Mouse (Mus musculus): ENCODE measurements at regions not wholly inside any gene's neighbourhood (a gene's known extent, or its start where the extent isn't known, plus 50 kb on each side); places are given as distances from the start of the nearest gene placed in this dataset.
A peak's percentile ranks its signal among the peaks of the same experiment; 100 is the strongest.

DNA sequence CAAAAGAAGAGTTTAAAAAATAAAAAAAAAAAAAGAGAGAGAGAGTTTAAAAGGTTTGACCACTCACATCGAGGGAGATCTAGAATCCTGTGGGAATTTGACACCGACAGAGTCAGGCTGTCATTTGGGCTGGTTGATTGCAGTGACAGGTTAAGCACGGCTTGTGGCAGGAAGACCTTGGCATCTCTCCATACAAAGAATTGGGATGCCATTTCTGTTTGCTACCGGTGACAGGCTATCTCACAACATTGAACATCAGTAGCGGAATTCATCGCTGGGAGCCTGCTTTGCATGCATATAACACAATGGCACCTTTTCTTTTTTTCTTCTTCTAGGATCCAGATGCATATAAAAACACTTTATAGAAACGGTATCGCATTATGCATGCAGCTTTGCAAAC is 53.7 kb upstream of the Gm26657 start:
- DNase-seq (ENCODE audit: low read depth, low spot score), result no peak

DNA sequence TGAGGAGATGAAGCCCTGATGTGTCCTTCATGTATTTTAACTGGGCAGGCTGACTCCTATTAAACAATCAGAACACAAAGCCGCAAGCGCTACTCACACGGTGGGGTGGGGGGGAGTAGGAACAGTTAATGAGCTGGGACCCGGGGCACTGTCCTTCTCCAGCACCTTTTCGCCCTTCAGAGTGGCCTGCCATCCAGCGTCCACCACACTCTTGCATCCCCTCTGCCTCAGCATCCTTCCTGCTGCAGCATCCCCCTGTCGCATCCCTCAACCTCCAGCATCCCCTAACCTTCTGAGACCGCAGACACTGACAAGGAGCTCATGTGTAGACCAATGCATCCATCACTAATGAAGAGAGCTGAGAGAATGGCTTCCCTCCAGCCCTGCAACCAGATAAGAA is 54.2 kb upstream of the Gm26657 start:
- no peak for DNase-seq (ENCODE audit: low read depth, low spot score)

DNA sequence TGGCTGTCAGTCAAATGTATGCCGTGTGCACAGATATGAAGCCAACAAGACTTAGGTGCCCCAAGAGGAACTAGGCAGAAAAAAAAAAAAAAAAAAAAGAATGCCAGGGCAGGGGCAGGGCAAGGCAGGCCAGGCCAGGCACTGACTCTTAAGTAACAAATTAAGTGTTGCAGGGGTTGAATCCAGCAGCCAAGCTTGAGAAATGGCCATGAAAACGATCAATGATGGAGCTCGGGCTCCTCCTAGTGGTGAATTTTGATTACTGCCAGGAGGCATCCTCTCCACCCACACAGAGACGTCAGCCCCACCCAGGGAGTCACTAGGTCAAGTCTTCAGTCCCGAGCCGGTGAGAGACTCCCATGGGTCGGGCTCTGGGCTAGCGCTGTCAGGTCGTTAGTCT is 54.7 kb upstream of the Gm26657 start:
- DNase-seq (ENCODE audit: low read depth, low spot score), result peak; percentile 65

DNA sequence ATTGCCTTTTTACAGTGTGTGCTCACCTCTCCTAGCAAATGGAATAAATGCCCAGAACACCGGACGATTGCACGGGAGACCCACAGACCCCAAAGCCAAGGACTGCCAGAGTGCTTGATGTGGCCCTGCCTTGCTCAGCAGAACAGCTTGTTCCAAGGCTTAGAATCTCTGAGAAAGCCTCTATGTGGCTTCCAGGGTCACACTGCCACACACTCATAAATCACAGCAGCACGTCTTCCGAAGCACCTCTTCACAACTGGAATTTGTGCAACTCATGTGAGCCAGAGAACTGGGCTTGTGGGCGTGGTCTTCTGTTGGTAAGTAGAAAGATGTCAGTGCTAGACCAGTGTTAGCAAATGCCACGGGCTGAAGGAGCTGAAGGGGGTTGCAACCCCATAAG is 55.8 kb upstream of the Gm26657 start:
- no peak for DNase-seq (ENCODE audit: low read depth, low spot score)

DNA sequence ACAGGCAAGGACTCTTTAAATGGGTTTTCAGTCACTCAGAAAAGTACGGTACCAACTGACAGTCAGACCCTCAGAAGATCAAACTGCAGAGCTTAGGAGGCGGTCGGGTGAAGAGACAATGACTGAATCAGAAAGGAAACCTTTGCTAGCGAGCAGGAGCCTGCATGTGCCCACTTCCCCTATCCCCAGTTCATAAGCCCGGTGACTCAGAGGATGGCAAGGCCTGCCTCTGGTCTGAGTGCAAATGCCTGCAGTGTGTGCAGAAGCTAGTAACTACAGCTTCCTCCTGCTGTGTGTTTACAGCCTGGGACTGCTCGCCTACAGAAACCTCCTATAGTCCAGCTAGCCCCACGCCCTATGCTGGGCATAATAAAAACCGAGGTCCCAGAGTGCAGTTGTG is 58.7 kb upstream of the Gm26657 start:
- DNase-seq (ENCODE audit: low read depth, low spot score), result no peak

DNA sequence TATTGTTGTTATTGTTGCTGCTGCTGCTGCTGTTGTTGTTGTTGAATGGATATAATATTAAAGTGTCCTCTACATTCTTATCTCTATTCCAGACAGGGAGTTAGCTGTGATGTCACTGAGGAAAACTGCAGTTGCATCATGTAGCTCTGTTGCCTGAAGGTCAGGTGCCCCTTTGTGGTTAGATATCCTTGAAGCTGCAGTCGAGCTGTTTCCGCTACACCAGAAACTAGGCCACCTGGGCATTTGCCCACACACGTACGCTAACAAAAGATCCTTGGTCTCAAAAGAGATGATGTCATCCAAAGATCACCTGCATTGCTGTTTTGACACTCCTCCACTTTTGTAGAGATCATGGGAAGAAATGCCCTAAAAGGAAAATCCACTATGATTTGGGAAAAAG is 66.0 kb upstream of the Gm26657 start:
- no peak for DNase-seq (ENCODE audit: low read depth, low spot score)

DNA sequence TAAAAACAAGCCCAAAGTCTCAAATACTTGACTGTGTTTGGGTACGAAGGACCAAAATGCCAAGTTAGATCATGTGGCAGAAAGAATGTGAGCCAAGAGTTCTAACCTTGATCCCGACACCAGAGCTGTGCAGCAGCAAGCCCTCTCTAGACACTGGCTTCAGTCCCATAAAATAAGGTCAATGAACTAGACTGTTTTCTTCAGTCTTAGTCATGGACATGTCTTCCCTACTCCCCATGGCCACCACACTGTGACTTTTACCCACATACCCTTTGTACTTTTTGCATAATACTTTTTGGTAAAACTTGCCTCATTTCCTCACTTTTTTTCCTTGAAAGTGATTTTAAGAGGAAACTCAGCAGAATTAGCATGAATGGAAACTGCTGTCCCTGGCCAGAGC is 74.9 kb upstream of the Gm26657 start:
- no peak for DNase-seq (ENCODE audit: low read depth, low spot score)

DNA sequence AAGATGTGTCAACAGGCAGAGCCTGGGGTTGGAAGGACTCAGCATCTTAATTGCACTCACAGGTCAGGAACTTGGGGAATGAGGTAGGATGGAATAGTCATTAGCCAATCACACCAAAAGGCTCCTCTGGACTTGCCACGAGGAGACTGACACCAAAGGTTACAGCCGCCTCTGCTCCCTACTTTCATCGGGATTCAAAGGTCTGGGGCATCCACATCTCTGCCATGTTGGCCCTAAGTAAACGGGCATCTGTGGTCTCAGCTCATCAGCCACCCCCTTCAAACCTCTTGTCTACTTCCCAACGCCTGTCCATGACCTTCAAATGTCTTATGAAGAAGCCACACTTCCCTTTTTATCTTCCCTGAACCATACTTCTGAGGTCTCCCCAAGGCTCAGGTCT is 78.1 kb upstream of the Gm26657 start:
- DNase-seq (ENCODE audit: low read depth, low spot score), result no peak

DNA sequence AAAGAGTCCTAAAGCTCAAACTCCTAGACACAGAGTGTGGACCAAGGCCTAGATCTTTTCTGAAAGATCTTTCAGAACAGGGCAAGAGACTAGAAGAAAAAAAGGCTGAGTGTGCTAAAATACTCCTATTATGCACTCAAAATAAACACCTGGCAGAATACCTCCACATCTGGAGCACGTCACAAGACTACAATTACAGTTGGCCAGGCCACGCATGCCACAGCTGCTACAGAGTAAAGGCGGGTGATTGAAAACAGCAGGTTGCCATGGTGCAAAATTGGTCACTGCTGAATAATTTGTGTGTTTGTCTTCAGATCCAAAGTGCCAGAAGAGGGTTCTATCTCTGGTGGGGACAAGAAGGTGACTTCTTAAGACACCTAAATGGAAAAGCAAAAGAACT is 82.8 kb upstream of the Gm26657 start:
- no peak for DNase-seq (ENCODE audit: low read depth, low spot score)

DNA sequence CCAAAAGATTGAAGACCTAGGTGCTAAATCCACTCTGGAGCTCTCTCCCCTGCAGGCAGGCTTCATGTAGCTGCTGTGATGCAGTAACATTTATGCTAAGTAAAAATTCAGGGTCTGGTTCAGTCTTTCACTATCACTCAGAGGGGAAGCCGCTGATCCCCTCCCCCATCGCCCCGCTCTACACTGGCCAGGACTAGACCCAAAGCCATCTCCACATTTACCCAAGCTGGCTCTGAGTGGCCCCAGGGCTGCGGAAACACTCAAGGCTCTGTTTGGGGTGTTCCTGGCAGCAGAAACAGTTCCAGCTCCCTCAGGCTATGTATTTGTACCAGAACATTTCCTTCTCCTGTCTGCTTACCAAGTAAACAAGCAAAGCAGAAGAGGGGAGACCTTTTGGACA is 85.5 kb upstream of the Gm26657 start:
- no peak for DNase-seq (ENCODE audit: low read depth, low spot score)

DNA sequence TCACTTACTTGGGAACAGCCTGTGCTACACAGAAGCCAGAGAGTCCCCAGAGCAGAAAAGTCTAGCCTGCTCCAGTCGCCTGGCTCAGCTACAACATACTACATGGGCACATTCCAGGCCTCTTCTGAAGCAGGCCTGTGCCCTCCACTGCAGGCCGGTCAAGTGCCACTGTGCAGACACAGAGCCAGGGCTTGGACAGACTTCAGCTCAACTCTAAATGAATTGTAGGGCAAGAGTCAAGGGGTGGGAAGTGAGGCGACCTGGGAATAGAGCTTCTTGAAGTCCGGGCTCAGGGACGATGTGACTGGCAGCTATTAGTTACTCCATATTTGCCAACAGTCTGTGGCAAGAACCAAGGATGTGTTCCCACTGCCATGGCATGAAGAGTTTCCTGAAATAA is 87.1 kb upstream of the Gm26657 start:
- DNase-seq (ENCODE audit: low read depth, low spot score), result no peak

DNA sequence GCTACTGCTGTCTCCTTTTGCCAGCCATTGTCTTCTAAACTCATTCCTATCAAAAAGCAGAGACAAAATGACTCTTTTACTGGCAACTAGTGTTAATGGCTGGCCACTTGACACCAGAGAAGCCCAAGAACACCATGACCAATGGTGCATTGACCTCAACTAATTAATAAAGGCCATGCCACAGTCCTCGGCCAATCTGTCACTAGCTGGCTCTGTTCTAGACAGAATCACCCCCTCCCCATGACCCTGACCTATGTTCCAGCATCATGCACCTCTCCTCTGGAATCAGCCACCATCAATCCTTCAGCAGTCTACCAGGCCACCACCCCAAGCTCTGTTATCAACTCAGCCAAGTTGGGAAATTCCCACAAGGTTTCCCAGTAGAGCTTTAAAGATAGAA is 90.1 kb upstream of the Gm26657 start:
- DNase-seq (ENCODE audit: low read depth, low spot score), result no peak

DNA sequence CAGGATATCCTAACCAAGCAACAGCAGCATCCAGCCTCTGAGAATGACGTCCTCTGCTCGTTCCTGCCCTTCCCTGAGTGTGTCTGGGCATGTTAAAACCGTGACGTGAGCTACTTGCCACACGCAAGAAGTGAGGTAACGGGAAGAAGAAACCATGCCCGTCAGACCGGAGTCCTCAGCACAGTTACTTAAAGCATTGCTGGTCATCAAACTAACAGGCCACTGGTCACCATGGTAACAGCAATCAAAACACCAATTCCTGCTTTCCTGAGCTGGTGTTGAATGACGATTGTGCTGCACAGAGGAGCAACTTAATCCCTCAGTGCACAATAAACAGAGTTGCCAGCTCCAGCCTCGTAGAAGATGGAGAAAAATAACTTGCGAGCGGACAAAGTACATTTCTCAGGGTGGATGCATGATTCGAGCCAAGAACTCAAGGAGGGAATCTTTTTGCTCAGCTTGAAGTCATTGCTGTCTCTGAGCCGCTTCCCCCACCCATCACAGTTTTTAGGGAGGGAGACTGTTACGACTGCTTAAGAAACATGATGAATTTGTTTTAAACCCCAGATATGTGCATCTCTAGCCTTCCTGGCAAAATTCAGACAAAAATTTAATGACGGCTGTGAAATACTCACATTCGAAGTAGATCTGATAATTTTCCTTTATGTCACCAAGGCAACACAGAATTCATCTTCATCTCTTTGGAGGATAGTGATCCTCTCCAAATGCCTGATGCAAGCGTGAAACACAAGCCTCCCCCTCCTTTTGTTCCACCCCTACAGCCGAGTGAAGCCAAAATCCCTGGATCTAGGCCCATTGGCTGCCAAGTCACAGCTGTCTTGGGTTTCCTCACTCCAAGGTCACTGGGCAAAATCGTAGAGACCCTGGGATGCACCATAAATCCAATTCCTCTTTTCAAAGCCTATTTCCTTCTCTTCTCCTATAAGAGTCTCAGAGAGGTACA is 95.6 kb upstream of the Gm26657 start:
- no peak for DNase-seq (ENCODE audit: low read depth, low spot score)

DNA sequence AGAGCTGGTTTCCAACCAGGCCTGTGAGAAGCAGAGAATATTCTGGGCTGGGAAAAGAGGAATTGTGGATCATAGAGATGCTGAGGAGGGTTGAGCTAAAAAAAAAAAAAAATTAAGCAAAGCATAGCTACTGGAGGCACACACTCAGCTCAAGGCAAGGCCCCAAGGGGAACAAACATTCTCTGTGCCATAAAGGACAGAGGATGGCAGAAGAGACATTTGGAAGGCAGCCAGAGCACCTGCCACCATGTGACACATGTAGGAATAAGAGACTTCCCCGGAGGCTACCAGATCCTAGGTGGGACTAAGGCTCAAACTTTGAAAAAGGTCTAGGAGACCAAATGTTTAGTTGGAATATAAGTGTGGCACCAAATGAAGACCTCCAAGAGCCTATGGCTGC is 96.4 kb upstream of the Gm26657 start:
- no peak for DNase-seq (ENCODE audit: low read depth, low spot score)

DNA sequence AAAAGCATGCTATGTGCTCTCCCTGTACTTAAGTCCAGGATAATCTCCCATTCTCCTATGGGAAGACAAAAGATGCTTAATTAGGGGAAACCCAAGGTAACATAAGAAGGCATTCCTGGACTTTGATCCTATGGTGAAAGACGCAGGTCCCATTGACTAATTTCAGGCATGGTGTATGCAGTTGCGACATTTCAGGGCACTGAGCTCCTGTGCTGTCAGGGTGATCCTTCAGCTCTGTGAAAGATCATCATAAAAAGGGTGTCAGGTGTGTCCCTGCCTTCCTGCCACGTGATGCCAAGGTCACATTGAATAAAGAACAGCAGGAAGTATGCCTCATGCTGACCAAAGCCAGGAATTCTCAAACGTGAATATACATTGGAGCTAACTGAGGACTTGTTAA is 100.2 kb upstream of the Gm26657 start:
- DNase-seq (ENCODE audit: low read depth, low spot score), result no peak

DNA sequence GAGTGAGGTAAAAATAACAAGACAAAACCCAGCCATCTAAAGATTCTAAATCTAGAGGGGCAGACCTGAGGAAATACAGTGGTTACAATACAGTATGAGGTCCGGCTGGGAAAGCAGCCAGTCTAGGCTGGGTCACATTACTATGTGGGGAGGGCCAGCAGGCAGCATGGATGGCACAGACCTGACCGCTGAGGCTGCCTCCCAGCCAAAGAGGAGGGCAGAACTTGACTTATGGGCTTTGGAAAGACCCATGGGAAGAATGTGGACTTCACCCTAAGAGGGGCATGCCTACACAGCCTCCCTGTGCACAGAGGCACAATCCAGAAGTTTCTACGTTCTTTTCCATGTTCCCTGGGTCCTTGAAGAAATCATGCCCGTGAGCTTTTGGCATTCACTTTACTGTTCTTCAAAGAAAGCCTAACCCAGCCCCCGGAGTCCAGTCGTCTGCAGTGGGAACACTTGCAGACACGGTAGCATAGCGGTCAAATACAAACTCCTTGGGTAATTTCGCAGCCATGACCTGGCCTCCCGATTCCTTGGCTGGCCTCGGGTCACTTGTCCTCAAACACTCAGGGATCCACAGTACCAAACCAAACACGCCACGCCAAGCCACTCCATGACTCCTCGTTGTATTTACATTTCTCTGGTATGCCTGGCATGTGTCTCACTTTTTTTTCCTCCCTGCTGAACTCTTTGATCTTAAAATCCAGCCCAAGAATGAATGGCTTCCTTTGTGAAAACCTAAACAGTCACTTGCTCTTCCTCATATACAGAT is 101.0 kb upstream of the Gm26657 start:
- DNase-seq (ENCODE audit: low read depth, low spot score), result no peak

DNA sequence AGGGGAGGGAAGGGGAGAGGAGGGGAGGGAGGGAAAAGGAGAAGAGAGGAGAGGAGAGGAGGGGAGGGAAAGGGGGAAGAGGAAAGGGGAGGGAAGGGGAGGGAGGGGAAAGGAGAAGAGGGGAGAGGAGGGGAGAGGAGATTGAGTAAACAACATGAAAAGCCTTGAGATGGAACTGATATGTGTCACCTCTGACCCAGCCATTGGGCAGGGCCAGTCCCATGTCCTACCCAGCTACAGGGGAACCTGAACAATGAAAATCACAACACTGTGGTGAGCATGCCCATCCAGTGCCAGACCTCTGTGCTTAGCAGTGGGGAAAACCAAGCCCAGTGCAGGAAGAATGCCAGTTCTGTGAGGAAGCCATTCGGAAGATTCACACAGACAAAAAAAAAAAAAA is 103.6 kb upstream of the Gm26657 start:
- no peak for DNase-seq (ENCODE audit: low read depth, low spot score)

DNA sequence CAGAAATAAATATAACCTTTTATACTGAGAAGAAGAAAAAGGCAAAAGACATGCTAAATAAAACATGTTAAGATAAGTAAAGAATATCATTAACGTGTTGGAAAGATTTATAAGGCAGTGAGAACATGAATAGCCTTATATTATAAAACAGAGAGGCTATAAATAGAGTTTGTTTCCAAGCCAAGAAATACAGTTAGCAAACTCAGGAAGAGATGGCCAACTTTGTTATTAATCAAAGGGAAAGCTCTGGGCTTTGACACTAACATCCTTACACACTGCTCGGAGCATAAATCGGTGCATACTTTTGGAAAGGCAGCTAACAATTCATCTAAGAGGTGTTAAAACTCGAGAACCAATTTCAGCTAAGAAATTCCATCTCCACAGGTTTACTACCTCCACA is 106.3 kb upstream of the Gm26657 start:
- DNase-seq (ENCODE audit: low read depth, low spot score), result no peak

DNA sequence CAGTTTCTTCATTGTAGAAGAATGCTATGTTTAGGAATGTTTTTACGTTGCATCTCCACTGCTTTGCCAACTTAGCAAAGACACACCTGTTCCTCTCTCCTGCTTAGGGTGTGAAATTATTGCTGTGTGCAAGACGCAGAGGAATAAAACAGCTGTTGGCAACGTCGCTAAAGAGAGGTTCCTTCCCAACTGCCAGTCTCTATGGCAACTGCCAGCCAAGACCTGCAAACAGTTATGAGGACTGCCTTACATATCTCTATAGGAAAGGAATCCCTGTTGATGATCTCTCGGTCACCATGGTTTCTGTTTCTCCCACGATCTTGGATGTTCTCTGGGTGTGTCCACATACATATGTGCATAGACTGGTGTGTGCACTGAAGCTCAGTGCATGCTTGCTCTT is 109.6 kb upstream of the Gm26657 start:
- DNase-seq (ENCODE audit: low read depth, low spot score), result no peak

DNA sequence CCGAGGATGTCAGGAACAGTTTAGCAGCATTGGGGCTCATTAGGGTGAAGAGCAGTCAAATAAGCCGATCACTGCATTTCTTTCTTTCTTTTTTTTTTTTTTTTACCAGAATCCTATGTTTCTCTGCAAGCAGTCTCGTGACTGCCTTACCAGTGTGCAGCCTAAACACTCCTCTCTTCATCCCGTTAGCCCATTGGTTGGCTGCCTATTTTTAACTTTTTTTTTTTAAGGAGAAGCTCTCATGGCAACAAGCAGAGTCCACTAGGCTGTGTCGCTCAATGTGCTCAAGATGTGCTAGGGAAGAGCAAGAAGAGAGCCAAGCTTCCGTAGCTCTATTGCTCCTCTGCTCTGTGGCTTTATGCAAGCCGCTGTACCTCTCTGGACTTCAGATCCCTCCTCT is 112.7 kb upstream of the Gm26657 start:
- DNase-seq (ENCODE audit: low read depth, low spot score), result no peak

DNA sequence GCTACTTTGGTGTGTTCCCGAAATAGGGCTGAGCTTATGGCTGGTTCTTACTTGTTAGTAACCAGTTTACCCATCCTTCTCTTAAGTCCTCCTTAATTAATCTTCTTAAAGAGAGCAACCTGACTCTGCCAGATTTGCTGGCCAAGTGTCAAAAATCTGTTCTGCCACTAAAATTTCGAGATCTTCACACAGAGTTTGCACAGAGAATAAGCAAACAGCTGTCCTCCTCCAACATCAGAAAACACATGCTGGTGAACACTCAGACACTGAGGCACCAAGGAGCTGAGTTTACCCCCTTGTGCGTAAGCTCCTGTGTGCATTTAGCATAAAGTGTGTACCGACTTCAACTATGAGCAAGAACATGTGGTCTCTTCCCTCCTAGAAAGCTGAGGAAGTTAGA is 118.1 kb upstream of the Gm26657 start:
- no peak for DNase-seq (ENCODE audit: low read depth, low spot score)

DNA sequence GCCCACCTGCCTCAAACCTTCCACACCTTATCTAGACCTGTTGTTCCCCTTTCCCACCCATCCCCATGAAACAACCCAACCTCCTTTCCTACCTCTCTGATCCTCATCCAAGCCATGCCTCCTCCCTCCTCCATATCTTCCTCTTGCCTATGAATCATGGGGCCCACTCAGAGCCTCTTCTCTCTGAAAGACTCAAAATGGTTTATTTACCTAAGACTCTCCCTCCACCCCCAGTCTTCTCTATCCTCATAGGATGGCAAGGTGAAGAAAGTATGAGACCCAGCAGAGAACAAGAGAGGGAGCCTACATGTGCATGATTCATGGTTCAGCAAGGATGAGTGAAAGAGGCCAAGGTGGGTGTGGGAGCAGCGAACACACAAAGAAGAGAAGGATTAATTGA is 118.5 kb upstream of the Gm26657 start:
- no peak for DNase-seq (ENCODE audit: low read depth, low spot score)

DNA sequence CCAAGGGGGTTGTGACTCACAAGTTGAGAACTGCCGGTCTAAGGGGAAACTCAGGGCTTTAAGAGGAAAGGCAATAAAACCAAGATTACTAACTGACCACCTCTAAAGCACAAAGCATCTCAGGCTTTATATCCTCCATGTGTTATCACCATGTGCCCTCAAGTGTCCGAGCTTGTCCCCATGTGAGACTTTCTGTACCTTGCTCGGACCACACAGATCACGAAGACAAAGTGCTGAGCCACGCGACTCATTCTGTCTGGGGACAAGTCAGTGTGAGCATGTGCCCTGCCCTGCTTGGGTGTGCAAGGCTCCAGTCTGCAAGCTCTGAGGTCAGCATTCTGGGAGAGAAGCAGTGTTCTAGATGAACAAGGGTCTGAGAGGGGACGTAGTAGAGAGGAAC is 119.2 kb upstream of the Gm26657 start:
- DNase-seq (ENCODE audit: low read depth, low spot score), result no peak

Measured in WW6 (cell line).